Mouse (Mus musculus) testis, adult 2 months (tissue): ENCODE data around the gene Zfhx3. TPM values are rescaled to one million over a fixed set of nuclear protein-coding genes. Genes with fewer than 3 reads are reported as not detected.

ENCODE experiments used
- H3K27ac ChIP-seq: fragments of 200-500 bp; 2 replicates; pipeline ENCODE4 v1.5.1; 2012; ENCODE audit warnings: low read depth, low read length; ENCODE audit not compliant: control insufficient read depth, insufficient read depth
- H3K27me3 ChIP-seq: fragments of 200-500 bp; 2 replicates; pipeline ENCODE4 v1.6.1; 2012; ENCODE audit warnings: mild to moderate bottlenecking, low read length, moderate library complexity; ENCODE audit not compliant: control insufficient read depth, insufficient read depth
- H3K36me3 ChIP-seq: fragments of 200-500 bp; 2 replicates; pipeline ENCODE4 v1.6.1; 2012; ENCODE audit warnings: mild to moderate bottlenecking, low read length; ENCODE audit not compliant: control insufficient read depth, insufficient read depth
- H3K4me1 ChIP-seq: fragments of 200-500 bp; 2 replicates; pipeline ENCODE4 v1.6.1; 2012; ENCODE audit warnings: low read length; ENCODE audit not compliant: control insufficient read depth, insufficient read depth
- H3K4me3 ChIP-seq: fragments of 200-500 bp; 2 replicates; pipeline ENCODE4 v1.5.1; 2012; ENCODE audit warnings: low read depth, mild to moderate bottlenecking, low read length, moderate library complexity, mixed read lengths; ENCODE audit not compliant: control insufficient read depth
- CTCF ChIP-seq: fragments of 200-500 bp; IDR thresholded peaks from 2 replicates; pipeline ENCODE4 v1.5.1; 2012; ENCODE audit warnings: low read depth, mild to moderate bottlenecking, inconsistent platforms, low read length, moderate library complexity; ENCODE audit not compliant: control insufficient read depth, insufficient read depth, insufficient replicate concordance
- POLR2A ChIP-seq: fragments of 200-500 bp; IDR thresholded peaks from 2 replicates; pipeline ENCODE4 v1.6.1; 2012; ENCODE audit warnings: low read depth, mild to moderate bottlenecking, inconsistent platforms, low read length, moderate library complexity; ENCODE audit not compliant: control insufficient read depth
- polyA plus RNA-seq: library from polyadenylated mRNA; depleted of rRNA; stranded (reverse); fragments of >200 nt; gene quantifications from 2 replicates; pipeline ENCODE4 v1.2.3, GENCODE M21; 2012

Gene Zfhx3
- polyA plus RNA-seq, 1 experiment: 11.9 TPM

DNA sequence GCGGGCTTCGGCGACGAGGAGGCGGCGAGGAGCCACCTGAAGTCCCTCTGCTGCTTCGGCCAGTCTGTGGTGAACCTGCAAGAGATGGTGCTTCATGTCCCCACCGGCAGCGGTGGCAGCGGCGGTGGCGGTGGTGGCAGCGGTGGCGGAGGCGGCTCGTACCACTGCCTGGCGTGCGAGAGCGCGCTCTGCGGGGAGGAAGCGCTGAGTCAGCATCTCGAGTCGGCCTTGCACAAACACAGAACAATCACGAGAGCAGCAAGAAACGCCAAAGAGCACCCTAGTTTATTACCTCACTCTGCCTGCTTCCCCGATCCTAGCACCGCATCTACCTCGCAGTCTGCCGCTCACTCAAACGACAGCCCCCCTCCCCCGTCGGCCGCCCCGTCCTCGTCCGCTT, 1014.0 kb downstream of the Zfhx3 start:
- Histone ChIP-seq H3K4me3 (peak overlapping the region; percentile 76), H3K27me3 (no peaks in the 10 kb centered on the region), H3K4me1 (peaks cover 5% of the 10 kb centered on the region), H3K36me3 (no peaks in the 10 kb centered on the region), H3K27ac (no peak overlapping the region)
- TF ChIP-seq CTCF: no peak
- TF ChIP-seq POLR2A: no peak

DNA sequence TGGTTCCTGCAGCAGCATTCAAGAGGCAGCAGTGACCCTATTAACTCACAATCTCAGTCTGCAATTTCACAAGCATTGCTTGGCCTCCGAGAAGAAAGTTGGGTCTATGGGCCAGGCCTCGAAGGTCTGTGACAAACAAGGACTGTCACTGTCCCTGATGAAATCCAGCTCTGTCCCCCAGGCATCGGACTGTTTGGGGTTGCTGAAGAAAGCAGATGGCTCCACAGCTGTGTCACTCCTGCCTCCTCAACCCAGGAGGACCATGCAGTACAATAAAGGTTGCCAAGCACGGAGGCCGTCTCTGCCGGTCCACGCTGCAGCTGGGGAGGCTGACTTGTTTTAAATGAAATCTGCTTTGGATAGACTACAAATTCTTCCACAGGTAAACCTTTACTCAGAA, 1020.1 kb downstream of the Zfhx3 start:
- no peaks in the 10 kb centered on the region for H3K36me3 ChIP-seq
- no peak overlapping the region for H3K27ac ChIP-seq
- TF ChIP-seq CTCF: no peak
- no peak for TF ChIP-seq POLR2A
- no peaks in the 10 kb centered on the region for H3K4me1 ChIP-seq
- H3K27me3 ChIP-seq: no peaks in the 10 kb centered on the region
- H3K4me3 ChIP-seq: no peak overlapping the region

DNA sequence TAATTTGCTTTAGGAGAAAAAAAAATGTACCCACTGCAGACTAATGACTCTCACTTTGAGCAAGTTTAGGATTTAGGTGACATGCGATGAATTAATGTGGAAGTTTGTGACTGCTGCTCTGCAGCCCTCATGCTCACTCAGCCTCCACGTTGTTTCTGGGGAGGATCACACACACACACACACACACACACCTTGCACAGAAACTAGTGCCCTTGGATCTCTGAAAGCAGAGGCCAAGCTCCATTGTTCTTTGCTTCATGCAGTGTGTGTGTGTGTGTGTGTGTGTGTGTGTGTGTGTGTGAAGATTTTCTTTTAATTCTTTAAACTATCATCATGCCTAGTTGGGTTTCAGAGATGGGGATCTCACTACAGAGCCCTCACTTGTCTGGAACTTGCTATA, 1020.7 kb downstream of the Zfhx3 start:
- Histone ChIP-seq H3K36me3 (no peaks in the 10 kb centered on the region), H3K27me3 (no peaks in the 10 kb centered on the region), H3K27ac (no peak overlapping the region), H3K4me3 (no peak overlapping the region), H3K4me1 (no peaks in the 10 kb centered on the region)
- TF ChIP-seq POLR2A (no peak), CTCF (no peak)

DNA sequence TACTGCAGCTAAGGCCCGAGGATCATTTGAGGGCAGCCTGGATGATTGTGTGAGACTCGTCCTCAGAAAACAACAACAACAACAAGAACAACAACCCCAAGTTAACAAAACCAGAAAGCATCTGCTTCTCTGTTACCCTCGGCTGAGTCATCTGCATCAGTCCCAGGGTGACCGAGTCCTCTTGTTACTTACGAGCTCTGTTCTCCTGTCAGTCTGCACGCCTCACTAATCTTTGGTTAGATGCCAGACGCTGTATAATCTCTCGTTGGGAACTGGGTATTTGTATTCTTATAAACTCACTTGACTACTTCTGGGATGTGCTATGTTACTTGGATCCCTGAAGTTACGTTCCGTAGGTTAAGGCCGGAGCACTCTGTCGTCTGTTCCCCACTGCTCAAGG, 1023.6 kb downstream of the Zfhx3 start:
- no peak overlapping the region for H3K27ac ChIP-seq
- no peaks in the 10 kb centered on the region for H3K4me1 ChIP-seq
- H3K4me3 ChIP-seq: no peak overlapping the region
- H3K27me3 ChIP-seq: no peaks in the 10 kb centered on the region
- no peaks in the 10 kb centered on the region for H3K36me3 ChIP-seq
- TF ChIP-seq CTCF (no peak), POLR2A (no peak)

DNA sequence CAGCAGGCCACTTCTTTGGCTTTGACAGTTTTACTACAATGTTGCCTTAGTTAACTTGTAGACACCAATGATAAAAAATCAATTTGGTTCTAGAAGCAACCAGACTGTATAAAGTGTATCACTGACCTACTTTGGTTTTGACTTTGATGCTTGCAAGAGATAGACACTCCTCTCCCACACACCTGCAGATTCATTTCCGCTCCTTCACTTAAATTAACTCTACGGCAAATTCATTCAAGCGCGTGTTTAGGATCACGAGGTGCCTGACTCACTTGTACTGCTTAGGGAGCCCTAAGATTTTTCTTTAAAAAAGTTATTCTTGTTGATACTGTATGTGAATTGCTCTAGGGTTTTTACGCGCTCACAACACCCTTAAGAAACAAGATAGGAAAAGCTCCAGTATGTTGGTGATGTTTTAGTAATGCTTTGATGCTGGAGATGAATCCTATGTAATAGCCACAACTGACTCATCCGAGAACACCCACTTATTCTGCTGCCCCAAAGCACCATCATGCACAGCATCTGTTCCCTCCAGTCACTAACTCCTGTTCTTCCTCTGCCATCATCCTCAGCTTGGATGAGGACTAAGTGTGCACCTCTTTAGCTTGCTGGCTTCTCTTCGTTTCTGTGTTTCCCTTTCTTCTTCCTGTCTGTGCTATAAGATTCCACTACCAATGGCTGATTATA, 1031.3 kb downstream of the Zfhx3 start:
- TF ChIP-seq POLR2A: no peak
- no peak for TF ChIP-seq CTCF
- no peak overlapping the region for H3K27ac ChIP-seq
- no peak overlapping the region for H3K4me3 ChIP-seq

DNA sequence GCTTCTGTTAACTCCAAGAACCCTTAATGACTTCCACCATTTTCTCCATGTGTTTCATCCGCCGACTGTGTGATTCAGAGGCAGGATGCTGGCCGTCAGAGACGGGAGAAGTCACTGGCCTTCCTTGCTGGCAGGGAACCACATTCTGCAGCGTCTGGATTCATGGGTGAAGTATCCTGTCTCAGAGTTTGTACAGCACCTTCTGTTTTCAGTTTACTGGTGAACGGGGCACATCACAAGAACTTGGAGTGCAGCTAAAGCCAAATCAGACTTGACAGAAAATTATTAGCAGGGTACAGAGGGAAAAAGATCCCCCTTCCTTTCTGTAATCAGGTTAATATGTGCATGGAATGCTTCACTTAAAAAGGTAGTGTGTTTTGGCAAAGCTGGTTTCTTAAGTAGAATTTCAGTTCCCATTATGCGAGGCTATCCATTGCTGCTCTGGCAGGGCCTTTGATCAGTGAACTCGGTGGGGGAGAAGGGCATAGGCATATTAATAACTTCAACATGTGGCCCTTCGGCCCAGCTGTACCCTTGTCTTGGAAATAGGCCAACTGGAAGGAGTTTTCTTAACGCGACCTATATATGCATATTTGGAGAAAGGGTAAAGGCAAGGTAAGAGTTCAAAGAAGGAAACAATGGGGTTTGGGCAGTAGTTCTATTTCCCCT, 1035.4 kb downstream of the Zfhx3 start:
- Histone ChIP-seq H3K36me3 (no peaks in the 10 kb centered on the region), H3K27ac (no peak overlapping the region), H3K4me1 (no peaks in the 10 kb centered on the region), H3K4me3 (no peak overlapping the region), H3K27me3 (no peaks in the 10 kb centered on the region)
- no peak for TF ChIP-seq POLR2A

More for the DNA sequence above, 1031.3 kb downstream of the Zfhx3 start:
- no peaks in the 10 kb centered on the region for H3K27me3 ChIP-seq
- no peaks in the 10 kb centered on the region for H3K36me3 ChIP-seq
- H3K4me1 ChIP-seq: no peaks in the 10 kb centered on the region

DNA sequence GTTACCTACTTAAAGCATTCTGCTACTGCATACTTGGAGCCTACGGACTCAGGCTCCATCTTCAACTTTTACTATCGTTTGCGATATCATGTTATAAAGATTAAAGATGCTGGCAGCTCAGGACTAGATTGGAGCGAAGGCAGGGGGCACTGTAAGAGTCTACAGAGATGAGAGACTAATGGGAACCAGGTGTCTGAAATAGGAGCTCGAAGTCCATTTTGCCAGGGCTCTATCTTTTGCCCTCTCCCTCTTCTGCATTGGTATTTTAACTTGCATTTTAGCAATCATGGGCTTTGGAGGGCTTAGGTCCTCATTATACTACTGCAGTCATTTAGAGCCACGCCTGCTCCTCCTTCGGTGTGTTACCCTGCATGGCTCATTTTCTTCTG, 1035.9 kb downstream of the Zfhx3 start:
- H3K4me1 ChIP-seq: no peaks in the 10 kb centered on the region
- TF ChIP-seq POLR2A: no peak
- TF ChIP-seq CTCF: no peak
- H3K27me3 ChIP-seq: no peaks in the 10 kb centered on the region
- H3K36me3 ChIP-seq: no peaks in the 10 kb centered on the region
- H3K4me3 ChIP-seq: no peak overlapping the region
- H3K27ac ChIP-seq: no peak overlapping the region
